Mouse (Mus musculus) kidney, adult 2 months (tissue): ENCODE data around the gene Stk38l.

ENCODE experiments used
- CTCF ChIP-seq: fragments of 200-500 bp; conservative IDR thresholded peaks from 2 replicates; pipeline ENCODE4 v1.5.1; 2011; ENCODE audit warnings: low read depth, mild to moderate bottlenecking, control low read depth, low read length, moderate library complexity, mixed read lengths; ENCODE audit not compliant: insufficient read depth, insufficient read length
- POLR2A ChIP-seq: fragments of 200-500 bp; IDR thresholded peaks from one replicate; pipeline ENCODE4 v1.6.1; 2011; ENCODE audit warnings: low read depth, low read length, control low read depth

GRCm38 (mm10) chr6:146762264-146762898 lies 37.6 kb downstream of the Stk38l start:
- peak; percentile 52 for TF ChIP-seq CTCF
- TF ChIP-seq POLR2A, result no peak
